Mouse (Mus musculus) thymus, adult 2 months (tissue): ENCODE results near the gene Wfdc15b. TPM values are rescaled to one million over a fixed set of nuclear protein-coding genes. Genes with fewer than 3 reads are reported as not detected.

Source experiments
- DNase-seq: peaks from one replicate; pipeline ENCODE4 v3.0.0; 2021
- H3K27ac ChIP-seq: fragments of 200-500 bp; 2 replicates; pipeline ENCODE4 v1.5.1; 2012; ENCODE audit warnings: low read length, control low read depth; ENCODE audit not compliant: control insufficient read depth, insufficient read depth
- H3K27me3 ChIP-seq: fragments of 200-500 bp; 2 replicates; pipeline ENCODE4 v1.6.1; 2012; ENCODE audit warnings: mild to moderate bottlenecking, low read length, moderate library complexity, mixed read lengths; ENCODE audit not compliant: control insufficient read depth, insufficient read depth
- H3K36me3 ChIP-seq: fragments of 200-500 bp; 2 replicates; pipeline ENCODE4 v1.6.1; 2012; ENCODE audit warnings: mild to moderate bottlenecking, low read length, moderate library complexity; ENCODE audit not compliant: control insufficient read depth, insufficient read depth
- H3K4me1 ChIP-seq: fragments of 200-500 bp; replicated peaks from 2 replicates; pipeline ENCODE4 v1.6.1; 2012; ENCODE audit warnings: low read length; ENCODE audit not compliant: control insufficient read depth, insufficient read depth
- H3K4me3 ChIP-seq: fragments of 200-500 bp; 2 replicates; pipeline ENCODE4 v1.5.1; 2012; ENCODE audit warnings: mild to moderate bottlenecking, low read length, control low read depth, moderate library complexity; ENCODE audit not compliant: control insufficient read depth, insufficient read depth
- CTCF ChIP-seq: fragments of 200-500 bp; IDR thresholded peaks from 2 replicates; pipeline ENCODE4 v1.5.1; 2012; ENCODE audit warnings: mild to moderate bottlenecking, control low read depth, low read length, moderate library complexity, borderline replicate concordance; ENCODE audit not compliant: control insufficient read depth, poor library complexity, insufficient read depth; ENCODE audit errors: extremely low read depth
- POLR2A ChIP-seq: fragments of 200-500 bp; IDR thresholded peaks from 2 replicates; pipeline ENCODE4 v1.6.1; 2012; ENCODE audit warnings: mild to moderate bottlenecking, low read length, control low read depth, moderate library complexity; ENCODE audit not compliant: control insufficient read depth, poor library complexity, insufficient read depth; ENCODE audit errors: extremely low read depth
- WGBS: fragments of 180-500 bp; shearing (Covaris S2); methylation state at CpG from one replicate; pipeline ENCODE4 v1.1.7; 2018; 5-methylcytosine and 5-hydroxymethylcytosine counted together
- polyA plus RNA-seq: library from polyadenylated mRNA; depleted of rRNA; stranded (reverse); fragments of >200 nt; gene quantifications from 2 replicates; pipeline ENCODE4 v1.2.3, GENCODE M21; 2012

The Wfdc15b gene
- polyA plus RNA-seq, 1 experiment: not detected

DNA sequence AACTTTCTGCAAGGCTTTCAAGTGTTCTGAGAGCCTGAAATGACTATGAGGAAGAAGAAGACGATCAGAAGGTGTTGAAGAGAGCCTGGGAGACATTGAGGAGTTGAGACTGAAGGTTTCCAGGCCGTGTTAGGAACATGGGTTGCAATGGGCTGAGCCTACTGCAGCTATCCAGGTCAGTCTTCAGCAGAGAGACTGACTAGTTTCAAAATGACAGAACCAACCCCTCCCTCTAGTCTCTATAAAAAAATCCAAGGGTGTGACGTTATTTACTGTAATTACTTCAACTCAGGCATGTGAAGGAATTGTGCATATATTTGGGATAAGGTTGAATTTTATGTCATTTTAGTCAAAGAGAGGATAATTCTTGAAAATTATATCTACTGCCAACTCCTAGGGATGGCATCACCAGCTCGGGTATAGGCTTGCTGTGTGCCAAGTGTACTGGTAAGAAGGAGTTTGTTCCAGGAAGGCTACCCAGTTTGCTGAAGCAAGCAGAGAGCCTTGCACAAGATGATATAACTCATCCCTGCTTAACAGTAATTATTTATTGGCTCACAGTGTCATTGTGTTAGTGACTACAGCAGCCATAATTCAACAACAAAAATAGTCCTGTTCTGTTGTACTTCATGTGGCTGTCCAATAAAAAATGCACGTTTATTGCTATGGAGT lies 26.4 kb downstream of the Wfdc15b start:
- H3K27me3 ChIP-seq: no peaks in the 10 kb centered on the region
- no peak for TF ChIP-seq POLR2A
- TF ChIP-seq CTCF: no peak
- H3K4me3 ChIP-seq: no peak overlapping the region
- WGBS: 79% methylated on average over 5 of the region's 5 CpGs
- H3K27ac ChIP-seq: no peak overlapping the region
- no peaks in the 10 kb centered on the region for H3K36me3 ChIP-seq
- DNase-seq: no peak
- no peaks in the 10 kb centered on the region for H3K4me1 ChIP-seq

DNA sequence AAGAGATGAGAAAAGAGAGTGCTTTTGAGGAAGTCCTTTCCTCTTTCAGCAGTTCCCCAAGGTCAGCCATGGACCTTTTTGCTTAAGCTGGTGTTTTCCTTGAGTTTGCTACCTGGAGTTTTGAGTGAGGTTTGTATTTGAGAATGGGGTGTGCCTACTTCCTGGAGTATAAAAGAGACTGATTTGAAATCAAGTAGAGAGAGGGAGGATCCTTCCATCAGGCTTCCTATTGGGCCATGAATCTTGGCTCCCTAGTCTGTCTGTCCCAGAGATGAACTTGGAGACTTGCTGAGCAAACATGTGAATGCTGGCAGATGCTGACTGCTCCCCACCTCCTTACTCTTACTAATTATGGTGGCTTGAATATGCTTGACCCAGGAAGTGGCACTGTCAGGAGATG lies 29.2 kb downstream of the Wfdc15b start:
- no peak for TF ChIP-seq POLR2A
- no peak for TF ChIP-seq CTCF
- Histone ChIP-seq H3K27me3 (no peaks in the 10 kb centered on the region), H3K4me3 (no peak overlapping the region), H3K4me1 (no peaks in the 10 kb centered on the region), H3K27ac (no peak overlapping the region), H3K36me3 (no peaks in the 10 kb centered on the region)
- no peak for DNase-seq

DNA sequence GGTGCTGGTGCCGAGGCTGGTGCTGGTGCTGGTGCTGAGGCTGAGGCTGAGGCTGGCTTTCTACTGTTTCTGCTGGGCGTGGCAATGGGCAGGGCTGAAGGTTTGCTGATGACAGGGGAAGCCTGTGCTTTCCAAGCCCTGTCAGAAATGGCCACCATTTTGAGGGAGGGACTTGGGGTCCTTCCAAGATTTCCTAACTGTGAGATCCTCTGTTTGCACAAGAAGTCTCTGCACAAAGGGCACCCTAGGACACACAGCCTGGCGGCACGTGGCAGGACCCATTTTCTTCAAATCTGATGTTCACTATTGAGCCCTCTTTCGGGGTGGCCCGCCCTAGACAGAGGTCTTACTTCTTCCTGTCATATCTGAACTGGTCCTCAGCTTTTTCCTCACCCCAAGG lies 30.9 kb downstream of the Wfdc15b start, which contains the start of gene Wfdc12:
TSS of gene Wfdc12 (minus strand) at position 33 of the 400 bp plus-strand sequence.
- DNase-seq: no peak
- Histone ChIP-seq H3K4me3 (no peak within 1 kb of the TSS), H3K27ac (no peak within 1 kb of the TSS), H3K36me3 (no peaks in the 10 kb centered on the region), H3K4me1 (no peaks in the 10 kb centered on the region), H3K27me3 (no peaks in the 10 kb centered on the region)
- 88% methylated on average over 6 of the region's 6 CpGs for WGBS
- TF ChIP-seq POLR2A (no peak), CTCF (no peak)

DNA sequence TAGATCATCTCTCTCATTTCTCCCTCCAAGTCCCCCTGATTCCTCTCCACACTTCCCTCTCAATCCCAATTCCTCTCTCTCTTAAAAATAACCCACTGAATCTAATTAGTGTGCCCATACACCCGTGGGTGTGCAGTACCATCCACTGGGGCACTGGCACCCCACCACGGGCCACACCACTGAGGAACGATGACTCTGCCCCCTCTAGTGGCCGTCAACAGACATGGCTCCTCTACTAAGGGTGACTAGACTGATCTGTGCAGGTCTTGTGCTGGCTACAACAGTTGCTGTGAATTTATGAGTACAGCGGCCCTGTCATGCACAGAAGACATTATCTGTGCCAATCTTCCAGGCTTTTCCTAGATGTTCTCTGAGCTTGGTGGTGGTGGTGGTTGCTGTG lies 32.7 kb downstream of the Wfdc15b start:
- H3K36me3 ChIP-seq: no peaks in the 10 kb centered on the region
- H3K4me1 ChIP-seq: peaks cover 4% of the 10 kb centered on the region; the same call in 1 of the 2 replicates
- H3K4me3 ChIP-seq: no peak overlapping the region
- DNase-seq: peak; percentile 20
- H3K27ac ChIP-seq: no peak overlapping the region
- no peak for TF ChIP-seq POLR2A
- TF ChIP-seq CTCF: peak; percentile 80; the same call in 1 of the 2 replicates
- H3K27me3 ChIP-seq: no peaks in the 10 kb centered on the region
- WGBS: 29% methylated on average over 5 of the region's 5 CpGs

DNA sequence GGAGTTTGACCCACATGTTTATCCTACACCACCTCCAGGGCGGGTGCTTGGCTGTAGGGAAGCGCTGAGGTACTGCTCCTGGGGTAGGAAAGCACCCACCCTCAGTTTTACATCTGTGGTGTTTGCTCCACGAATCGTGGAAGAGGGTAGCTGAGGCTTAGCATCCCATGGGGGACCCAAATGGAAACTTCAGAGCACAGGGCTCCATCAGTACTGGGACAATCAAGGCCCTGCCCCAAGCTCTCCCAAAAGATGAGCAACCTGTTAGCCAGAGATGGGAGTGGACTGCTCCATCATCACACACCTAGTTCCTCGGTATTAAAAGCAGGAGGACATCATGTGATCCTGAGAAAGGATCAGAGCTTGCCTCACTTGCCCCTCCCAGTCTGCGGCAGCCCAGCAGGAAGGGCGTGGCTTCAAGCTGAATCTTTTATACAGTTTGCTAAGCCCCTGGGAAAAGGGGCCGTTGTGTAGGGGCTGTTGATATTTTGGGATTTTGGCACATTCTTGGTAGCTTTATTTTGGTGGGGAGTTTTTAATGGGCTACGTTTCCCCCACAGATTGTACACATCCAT lies 37.2 kb downstream of the Wfdc15b start:
- H3K27me3 ChIP-seq: no peaks in the 10 kb centered on the region

DNA sequence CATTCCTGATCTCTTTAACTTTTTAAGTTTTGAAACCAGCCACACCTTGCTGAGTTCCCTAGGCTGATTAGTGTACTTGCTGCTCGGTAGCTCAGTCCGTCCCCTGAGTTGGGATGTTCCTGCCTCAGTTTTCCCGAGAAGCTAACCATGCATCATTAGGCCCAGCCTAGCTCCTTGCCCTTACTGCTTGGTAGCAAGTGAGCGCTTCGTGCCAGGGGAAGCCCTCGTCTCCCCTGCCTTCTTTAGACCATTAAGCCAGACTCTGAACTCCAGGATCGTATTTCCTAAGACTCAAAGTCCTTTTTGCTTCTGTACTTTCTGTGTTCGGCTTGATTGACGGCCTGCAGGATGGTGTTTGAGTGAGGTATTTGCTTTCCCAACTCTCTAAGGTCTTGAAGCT lies 38.1 kb downstream of the Wfdc15b start:
- Histone ChIP-seq H3K4me1 (peaks cover 4% of the 10 kb centered on the region; the same call in 1 of the 2 replicates), H3K4me3 (no peak overlapping the region), H3K36me3 (no peaks in the 10 kb centered on the region), H3K27ac (no peak overlapping the region), H3K27me3 (no peaks in the 10 kb centered on the region)
- no peak for DNase-seq
- WGBS: 90% methylated on average over 9 of the region's 9 CpGs
- TF ChIP-seq POLR2A: no peak
- no peak for TF ChIP-seq CTCF

More for the DNA sequence above, 37.2 kb downstream of the Wfdc15b start:
- DNase-seq: no peak
- TF ChIP-seq POLR2A (no peak), CTCF (no peak)
- Histone ChIP-seq H3K27ac (no peak overlapping the region), H3K36me3 (no peaks in the 10 kb centered on the region), H3K4me1 (peaks cover 4% of the 10 kb centered on the region; the same call in 1 of the 2 replicates), H3K4me3 (no peak overlapping the region)
- WGBS: 48% methylated on average over 9 of the region's 9 CpGs
